Mouse (Mus musculus): ENCODE results near the gene Trpm3. TPM values are rescaled to one million over a fixed set of nuclear protein-coding genes. Genes with fewer than 3 reads are reported as not detected.

The Trpm3 gene
- total and polyA plus RNA-seq, 2 experiments = not detected

- DNase-seq (ENCODE audit: extremely low read depth, low read depth, low spot score) = no peak
- Histone ChIP-seq H3K79me2 (ENCODE audit: control insufficient read depth, insufficient read depth, low read length) (no peaks in the 10 kb centered on the region), H3K4me3 (ENCODE audit: insufficient read depth, low read depth, low read length) (no peak overlapping the region), H3K27ac (replicated peaks; ENCODE audit: insufficient read depth, low read depth, low read length) (no peak overlapping the region), H3K4me1 (ENCODE audit: control insufficient read depth, insufficient read depth, low read length) (no peaks in the 10 kb centered on the region), H3K36me3 (ENCODE audit: control insufficient read depth, insufficient read depth, low read length) (no peaks in the 10 kb centered on the region), H3K9ac (ENCODE audit: low read depth, low read length) (no peak overlapping the region), H3K27me3 (ENCODE audit: control insufficient read depth, insufficient read depth, low read length) (no peaks in the 10 kb centered on the region)
- TF ChIP-seq CTCF (IDR thresholded peaks at IDR 0.05; ENCODE audit: low read depth, low read length) = no peak
- TF ChIP-seq POLR2A (IDR thresholded peaks at IDR 0.05; ENCODE audit: extremely low read depth, insufficient read depth, low read length) = no peak
- 84% methylated on average over 4 of the region's 4 CpGs for WGBS
Observed at GRCm38 (mm10) chr19:22665401-22665800, 526.6 kb downstream of the Trpm3 start.

GRCm38 (mm10) chr19:22670222-22670621 lies 531.4 kb downstream of the Trpm3 start:
- TF ChIP-seq CTCF (IDR thresholded peaks at IDR 0.05; ENCODE audit: low read depth, low read length) = no peak
- Histone ChIP-seq H3K27me3 (ENCODE audit: control insufficient read depth, insufficient read depth, low read length) (no peaks in the 10 kb centered on the region), H3K9ac (ENCODE audit: low read depth, low read length) (no peak overlapping the region), H3K27ac (replicated peaks; ENCODE audit: insufficient read depth, low read depth, low read length) (no peak overlapping the region), H3K4me1 (ENCODE audit: control insufficient read depth, insufficient read depth, low read length) (no peaks in the 10 kb centered on the region), H3K36me3 (ENCODE audit: control insufficient read depth, insufficient read depth, low read length) (no peaks in the 10 kb centered on the region), H3K79me2 (ENCODE audit: control insufficient read depth, insufficient read depth, low read length) (no peaks in the 10 kb centered on the region), H3K4me3 (ENCODE audit: insufficient read depth, low read depth, low read length) (no peak overlapping the region)
- no peak for DNase-seq (ENCODE audit: extremely low read depth, low read depth, low spot score)
- WGBS = 87% methylated on average over 8 of the region's 8 CpGs

- H3K27ac ChIP-seq (replicated peaks; ENCODE audit: insufficient read depth, low read depth, low read length) = no peak overlapping the region
- no peak for DNase-seq (ENCODE audit: extremely low read depth, low read depth, low spot score)
- H3K9ac ChIP-seq (ENCODE audit: low read depth, low read length) = no peak overlapping the region
- TF ChIP-seq POLR2A (IDR thresholded peaks at IDR 0.05; ENCODE audit: extremely low read depth, insufficient read depth, low read length) (no peak), CTCF (IDR thresholded peaks at IDR 0.05; ENCODE audit: low read depth, low read length) (no peak)
- no peaks in the 10 kb centered on the region for H3K79me2 ChIP-seq (ENCODE audit: control insufficient read depth, insufficient read depth, low read length)
- H3K36me3 ChIP-seq (ENCODE audit: control insufficient read depth, insufficient read depth, low read length) = no peaks in the 10 kb centered on the region
- no peaks in the 10 kb centered on the region for H3K27me3 ChIP-seq (ENCODE audit: control insufficient read depth, insufficient read depth, low read length)
- no peaks in the 10 kb centered on the region for H3K4me1 ChIP-seq (ENCODE audit: control insufficient read depth, insufficient read depth, low read length)
- H3K4me3 ChIP-seq (ENCODE audit: insufficient read depth, low read depth, low read length) = no peak overlapping the region
- 85% methylated on average over 3 of the region's 3 CpGs for WGBS
Observed at GRCm38 (mm10) chr19:22672892-22673291, 534.0 kb downstream of the Trpm3 start.

- H3K27ac ChIP-seq (replicated peaks; ENCODE audit: insufficient read depth, low read depth, low read length) = no peak overlapping the region
- DNase-seq (ENCODE audit: extremely low read depth, low read depth, low spot score) = no peak
- TF ChIP-seq CTCF (IDR thresholded peaks at IDR 0.05; ENCODE audit: low read depth, low read length) (no peak), POLR2A (IDR thresholded peaks at IDR 0.05; ENCODE audit: extremely low read depth, insufficient read depth, low read length) (no peak)
- no peaks in the 10 kb centered on the region for H3K79me2 ChIP-seq (ENCODE audit: control insufficient read depth, insufficient read depth, low read length)
- no peaks in the 10 kb centered on the region for H3K4me1 ChIP-seq (ENCODE audit: control insufficient read depth, insufficient read depth, low read length)
- H3K9ac ChIP-seq (ENCODE audit: low read depth, low read length) = no peak overlapping the region
- H3K4me3 ChIP-seq (ENCODE audit: insufficient read depth, low read depth, low read length) = no peak overlapping the region
- no peaks in the 10 kb centered on the region for H3K27me3 ChIP-seq (ENCODE audit: control insufficient read depth, insufficient read depth, low read length)
- no peaks in the 10 kb centered on the region for H3K36me3 ChIP-seq (ENCODE audit: control insufficient read depth, insufficient read depth, low read length)
- 77% methylated on average over 4 of the region's 4 CpGs for WGBS
Observed at GRCm38 (mm10) chr19:22676206-22676605, 537.4 kb downstream of the Trpm3 start.

GRCm38 (mm10) chr19:22682238-22682637 lies 543.4 kb downstream of the Trpm3 start:
- H3K79me2 ChIP-seq (ENCODE audit: control insufficient read depth, insufficient read depth, low read length) = no peaks in the 10 kb centered on the region
- H3K36me3 ChIP-seq (ENCODE audit: control insufficient read depth, insufficient read depth, low read length) = no peaks in the 10 kb centered on the region
- no peak for DNase-seq (ENCODE audit: extremely low read depth, low read depth, low spot score)
- H3K4me3 ChIP-seq (ENCODE audit: insufficient read depth, low read depth, low read length) = no peak overlapping the region
- H3K27ac ChIP-seq (replicated peaks; ENCODE audit: insufficient read depth, low read depth, low read length) = no peak overlapping the region
- no peak overlapping the region for H3K9ac ChIP-seq (ENCODE audit: low read depth, low read length)
- 94% methylated on average over 6 of the region's 6 CpGs for WGBS
- H3K4me1 ChIP-seq (ENCODE audit: control insufficient read depth, insufficient read depth, low read length) = no peaks in the 10 kb centered on the region
- H3K27me3 ChIP-seq (ENCODE audit: control insufficient read depth, insufficient read depth, low read length) = no peaks in the 10 kb centered on the region
- TF ChIP-seq POLR2A (IDR thresholded peaks at IDR 0.05; ENCODE audit: extremely low read depth, insufficient read depth, low read length) = no peak
- no peak for TF ChIP-seq CTCF (IDR thresholded peaks at IDR 0.05; ENCODE audit: low read depth, low read length)

- TF ChIP-seq CTCF (IDR thresholded peaks at IDR 0.05; ENCODE audit: low read depth, low read length) (no peak), POLR2A (IDR thresholded peaks at IDR 0.05; ENCODE audit: extremely low read depth, insufficient read depth, low read length) (no peak)
- no peak for DNase-seq (ENCODE audit: extremely low read depth, low read depth, low spot score)
- Histone ChIP-seq H3K27ac (replicated peaks; ENCODE audit: insufficient read depth, low read depth, low read length) (no peak overlapping the region), H3K36me3 (ENCODE audit: control insufficient read depth, insufficient read depth, low read length) (no peaks in the 10 kb centered on the region), H3K9ac (ENCODE audit: low read depth, low read length) (no peak overlapping the region), H3K79me2 (ENCODE audit: control insufficient read depth, insufficient read depth, low read length) (no peaks in the 10 kb centered on the region), H3K27me3 (ENCODE audit: control insufficient read depth, insufficient read depth, low read length) (no peaks in the 10 kb centered on the region), H3K4me3 (ENCODE audit: insufficient read depth, low read depth, low read length) (no peak overlapping the region), H3K4me1 (ENCODE audit: control insufficient read depth, insufficient read depth, low read length) (no peaks in the 10 kb centered on the region)
- 87% methylated on average over 5 of the region's 5 CpGs for WGBS
Observed at GRCm38 (mm10) chr19:22691995-22692394, 553.1 kb downstream of the Trpm3 start.

All from liver, adult 2 months (tissue).